Mouse (Mus musculus): ENCODE measurements around the gene Syne1. TPM values are rescaled to one million over a fixed set of nuclear protein-coding genes. Genes with fewer than 3 reads are reported as not detected.

The Syne1 gene
- polyA plus RNA-seq, 1 experiment, result 19.0 TPM

DNA sequence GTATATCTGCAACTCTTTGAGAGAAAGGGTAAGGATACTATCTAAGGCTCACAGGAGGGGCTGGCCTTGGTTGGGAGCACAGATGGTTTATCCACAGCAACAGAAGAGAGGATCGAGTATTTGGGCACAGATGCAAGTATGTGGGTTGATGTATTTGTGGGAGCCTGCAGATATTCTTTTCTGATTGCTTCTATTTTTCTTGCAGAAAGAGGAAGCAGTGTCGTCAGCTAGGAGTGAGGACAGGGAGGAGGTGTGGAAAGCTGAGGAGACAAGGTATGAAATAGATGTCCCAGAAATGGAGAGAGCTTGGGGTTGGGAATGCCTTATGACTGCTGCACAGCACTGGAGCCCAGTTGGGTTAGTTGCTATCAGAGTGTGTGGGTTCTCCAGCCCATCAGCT lies 172.3 kb downstream of the Syne1 start:
- Histone ChIP-seq H3K27me3 (ENCODE audit: control insufficient read depth, insufficient read depth, insufficient read length) (no peaks in the 10 kb centered on the region), H3ac (ENCODE audit: control insufficient read depth, insufficient read length) (no peak overlapping the region), H3K4me2 (ENCODE audit: low read depth) (no peak overlapping the region), H3K79me2 (ENCODE audit: control insufficient read depth, insufficient read depth) (no peaks in the 10 kb centered on the region), H3K36me3 (ENCODE audit: control insufficient read depth, insufficient read depth) (no peaks in the 10 kb centered on the region), H3K4me3 (no peak overlapping the region)
- TF ChIP-seq POLR2AphosphoS2 (IDR thresholded peaks at IDR 0.05; ENCODE audit: insufficient read length, low read depth) (no peak), MAX (IDR thresholded peaks at IDR 0.05; ENCODE audit: low read depth) (no peak), TCF12 (IDR thresholded peaks at IDR 0.05; ENCODE audit: insufficient read depth, poor library complexity, severe bottlenecking) (no peak), SRF (IDR thresholded peaks at IDR 0.05; ENCODE audit: control insufficient read depth, insufficient read length, low read depth) (no peak), POLR2A (IDR thresholded peaks at IDR 0.05; ENCODE audit: insufficient read length, low read depth) (no peak), TCF3 (IDR thresholded peaks at IDR 0.05; ENCODE audit: insufficient read length, low read depth) (no peak)

DNA sequence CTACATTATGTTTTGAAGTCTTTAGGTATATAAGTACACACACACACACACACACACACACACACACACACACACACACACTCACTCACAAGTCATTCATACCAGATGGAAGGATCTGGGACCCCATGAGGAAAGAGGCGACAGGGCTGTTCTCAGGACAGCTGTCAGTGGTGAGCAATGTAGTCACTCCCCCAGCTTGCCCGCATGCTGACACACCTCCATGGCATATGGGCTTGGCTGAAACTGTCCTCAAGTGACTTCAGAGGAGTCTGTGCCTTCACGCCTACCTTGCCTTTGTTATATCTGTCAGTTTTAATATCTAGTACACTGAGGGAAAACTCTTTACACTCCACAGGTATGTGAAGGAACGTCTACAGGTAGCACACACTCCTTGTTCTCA lies 181.7 kb downstream of the Syne1 start:
- TF ChIP-seq TCF12 (IDR thresholded peaks at IDR 0.05; ENCODE audit: insufficient read depth, poor library complexity, severe bottlenecking), result no peak
- peak in 1 of 3 experiments; percentile 49 for TF ChIP-seq MYOG (IDR thresholded peaks at IDR 0.05; ENCODE audit: control insufficient read depth in 1 of 3, insufficient read depth in 1 of 3, insufficient read length in 2 of 3, low read depth in 2 of 3)
- peak in 1 of 3 experiments; percentile 55 for TF ChIP-seq MYOD1 (IDR thresholded peaks at IDR 0.05; ENCODE audit: control insufficient read depth in 1 of 3, insufficient read length in 2 of 3, low read depth in 2 of 3)
- no peaks in the 10 kb centered on the region for H3K36me3 ChIP-seq (ENCODE audit: control insufficient read depth, insufficient read depth)
- H3K4me3 ChIP-seq, result no peak overlapping the region
- no peak overlapping the region for H3ac ChIP-seq (ENCODE audit: control insufficient read depth, insufficient read length)
- H3K79me2 ChIP-seq (ENCODE audit: control insufficient read depth, insufficient read depth), result no peaks in the 10 kb centered on the region
- H3K27me3 ChIP-seq (ENCODE audit: control insufficient read depth, insufficient read depth, insufficient read length), result no peaks in the 10 kb centered on the region
- H3K4me2 ChIP-seq (ENCODE audit: low read depth), result no peak overlapping the region

DNA sequence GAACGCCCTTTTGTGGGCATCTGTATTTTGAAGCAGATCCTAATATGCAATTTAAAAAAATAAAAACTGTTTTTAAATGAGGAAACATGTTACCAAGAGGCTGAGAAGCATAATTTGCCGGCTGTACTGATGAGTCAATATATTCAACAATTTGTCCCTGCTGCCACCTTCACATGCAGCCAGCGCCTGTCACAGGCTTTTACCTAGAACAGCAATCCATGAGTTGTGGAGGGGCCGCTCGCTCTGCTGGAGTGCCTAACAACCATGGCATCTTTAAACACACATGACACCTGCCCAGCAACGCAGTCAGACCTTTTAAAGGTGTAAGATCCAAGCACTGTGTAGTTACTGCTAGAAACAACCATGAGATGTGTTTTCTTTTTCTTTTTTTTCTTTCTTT lies 183.0 kb downstream of the Syne1 start:
- no peaks in the 10 kb centered on the region for H3K27me3 ChIP-seq (ENCODE audit: control insufficient read depth, insufficient read depth, insufficient read length)
- no peak overlapping the region for H3ac ChIP-seq (ENCODE audit: control insufficient read depth, insufficient read length)
- TF ChIP-seq MYOG (IDR thresholded peaks at IDR 0.05; ENCODE audit: control insufficient read depth in 1 of 3, insufficient read depth in 1 of 3, insufficient read length in 2 of 3, low read depth in 2 of 3) (no peak), MAX (IDR thresholded peaks at IDR 0.05; ENCODE audit: low read depth) (no peak), USF1 (IDR thresholded peaks at IDR 0.05; ENCODE audit: low read depth) (no peak), TCF12 (IDR thresholded peaks at IDR 0.05; ENCODE audit: insufficient read depth, poor library complexity, severe bottlenecking) (no peak), TCF3 (IDR thresholded peaks at IDR 0.05; ENCODE audit: insufficient read length, low read depth) (no peak), CEBPB (IDR thresholded peaks at IDR 0.05; ENCODE audit: insufficient read depth, poor library complexity, severe bottlenecking) (no peak), SRF (IDR thresholded peaks at IDR 0.05; ENCODE audit: control insufficient read depth, insufficient read length, low read depth) (no peak), E2F4 (IDR thresholded peaks at IDR 0.05; ENCODE audit: insufficient read depth) (no peak), MYOD1 (IDR thresholded peaks at IDR 0.05; ENCODE audit: control insufficient read depth in 1 of 3, insufficient read length in 2 of 3, low read depth in 2 of 3) (no peak), REST (IDR thresholded peaks at IDR 0.05; ENCODE audit: insufficient read depth, insufficient read length) (no peak), POLR2AphosphoS2 (IDR thresholded peaks at IDR 0.05; ENCODE audit: insufficient read length, low read depth) (no peak), POLR2A (IDR thresholded peaks at IDR 0.05; ENCODE audit: insufficient read length, low read depth) (no peak)
- no peak overlapping the region for H3K4me2 ChIP-seq (ENCODE audit: low read depth)
- no peaks in the 10 kb centered on the region for H3K36me3 ChIP-seq (ENCODE audit: control insufficient read depth, insufficient read depth)
- H3K4me3 ChIP-seq, result no peak overlapping the region
- no peaks in the 10 kb centered on the region for H3K79me2 ChIP-seq (ENCODE audit: control insufficient read depth, insufficient read depth)

DNA sequence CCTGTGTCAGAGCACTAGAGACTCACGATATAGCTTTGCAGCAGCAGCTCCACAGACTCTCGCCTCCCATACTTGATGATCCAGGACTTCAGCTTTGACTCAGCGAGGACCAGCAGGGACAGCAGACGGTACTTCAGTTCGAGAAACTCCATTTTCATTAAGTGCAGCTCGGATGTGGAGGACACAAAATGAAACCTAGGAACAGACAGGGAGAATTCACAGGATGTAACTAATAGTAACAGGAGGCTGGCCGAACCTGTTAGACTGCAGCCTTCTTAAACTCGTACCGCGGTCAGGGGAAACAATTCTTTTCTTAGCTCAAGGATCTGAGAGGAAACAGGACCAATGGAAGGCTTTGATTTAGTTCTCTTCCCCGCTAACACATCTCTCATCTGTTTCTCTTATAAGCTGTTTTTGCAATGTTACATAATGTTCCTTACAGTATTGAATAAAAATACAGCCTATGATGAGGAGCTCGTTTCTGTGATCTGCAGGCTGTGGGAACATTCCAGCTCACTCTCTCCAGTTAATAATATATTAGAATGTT lies 183.7 kb downstream of the Syne1 start:
- Histone ChIP-seq H3K4me3 (no peak overlapping the region), H3K27me3 (ENCODE audit: control insufficient read depth, insufficient read depth, insufficient read length) (no peaks in the 10 kb centered on the region), H3K79me2 (ENCODE audit: control insufficient read depth, insufficient read depth) (no peaks in the 10 kb centered on the region), H3K36me3 (ENCODE audit: control insufficient read depth, insufficient read depth) (no peaks in the 10 kb centered on the region), H3K4me2 (ENCODE audit: low read depth) (no peak overlapping the region), H3ac (ENCODE audit: control insufficient read depth, insufficient read length) (no peak overlapping the region)
- TF ChIP-seq POLR2AphosphoS2 (IDR thresholded peaks at IDR 0.05; ENCODE audit: insufficient read length, low read depth) (no peak), TCF12 (IDR thresholded peaks at IDR 0.05; ENCODE audit: insufficient read depth, poor library complexity, severe bottlenecking) (no peak), MAX (IDR thresholded peaks at IDR 0.05; ENCODE audit: low read depth) (no peak), SRF (IDR thresholded peaks at IDR 0.05; ENCODE audit: control insufficient read depth, insufficient read length, low read depth) (no peak), MYOG (IDR thresholded peaks at IDR 0.05; ENCODE audit: control insufficient read depth in 1 of 3, insufficient read depth in 1 of 3, insufficient read length in 2 of 3, low read depth in 2 of 3) (no peak), REST (IDR thresholded peaks at IDR 0.05; ENCODE audit: insufficient read depth, insufficient read length) (no peak), TCF3 (IDR thresholded peaks at IDR 0.05; ENCODE audit: insufficient read length, low read depth) (no peak), POLR2A (IDR thresholded peaks at IDR 0.05; ENCODE audit: insufficient read length, low read depth) (no peak), MYOD1 (IDR thresholded peaks at IDR 0.05; ENCODE audit: control insufficient read depth in 1 of 3, insufficient read length in 2 of 3, low read depth in 2 of 3) (no peak), E2F4 (IDR thresholded peaks at IDR 0.05; ENCODE audit: insufficient read depth) (no peak), USF1 (IDR thresholded peaks at IDR 0.05; ENCODE audit: low read depth) (no peak), CEBPB (IDR thresholded peaks at IDR 0.05; ENCODE audit: insufficient read depth, poor library complexity, severe bottlenecking) (no peak)

DNA sequence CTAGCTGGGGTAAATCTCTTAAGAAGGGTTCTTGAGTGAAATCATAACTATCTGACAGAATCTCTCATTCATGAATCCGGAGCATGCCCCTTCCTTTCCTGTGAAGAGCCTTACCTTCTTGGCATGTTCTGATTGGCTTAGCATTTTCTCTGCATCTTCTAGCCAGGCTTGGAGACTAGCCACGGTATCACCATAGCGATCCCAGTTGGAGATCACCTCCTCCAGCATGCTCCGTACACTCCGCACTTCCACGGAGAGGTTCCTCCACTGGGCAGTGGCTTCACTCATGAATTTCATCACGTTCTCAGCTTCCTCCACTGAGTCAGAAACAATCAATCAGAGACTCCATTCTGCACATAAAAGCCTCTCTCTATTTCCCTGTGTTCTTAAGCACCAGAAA lies 190.7 kb downstream of the Syne1 start:
- H3K79me2 ChIP-seq (ENCODE audit: control insufficient read depth, insufficient read depth), result no peaks in the 10 kb centered on the region
- H3K27me3 ChIP-seq (ENCODE audit: control insufficient read depth, insufficient read depth, insufficient read length), result no peaks in the 10 kb centered on the region
- no peaks in the 10 kb centered on the region for H3K36me3 ChIP-seq (ENCODE audit: control insufficient read depth, insufficient read depth)

More for the DNA sequence above, 190.7 kb downstream of the Syne1 start:
- no peak overlapping the region for H3K4me2 ChIP-seq (ENCODE audit: low read depth)
- H3K4me3 ChIP-seq, result no peak overlapping the region
- H3ac ChIP-seq (ENCODE audit: control insufficient read depth, insufficient read length), result no peak overlapping the region
- TF ChIP-seq USF1 (IDR thresholded peaks at IDR 0.05; ENCODE audit: low read depth), result no peak
- no peak for TF ChIP-seq MYOG (IDR thresholded peaks at IDR 0.05; ENCODE audit: control insufficient read depth in 1 of 3, insufficient read depth in 1 of 3, insufficient read length in 2 of 3, low read depth in 2 of 3)
- TF ChIP-seq REST (IDR thresholded peaks at IDR 0.05; ENCODE audit: insufficient read depth, insufficient read length), result no peak
- no peak for TF ChIP-seq POLR2AphosphoS2 (IDR thresholded peaks at IDR 0.05; ENCODE audit: insufficient read length, low read depth)
- no peak for TF ChIP-seq SRF (IDR thresholded peaks at IDR 0.05; ENCODE audit: control insufficient read depth, insufficient read length, low read depth)
- TF ChIP-seq POLR2A (IDR thresholded peaks at IDR 0.05; ENCODE audit: insufficient read length, low read depth), result no peak
- TF ChIP-seq TCF12 (IDR thresholded peaks at IDR 0.05; ENCODE audit: insufficient read depth, poor library complexity, severe bottlenecking), result no peak
- TF ChIP-seq MYOD1 (IDR thresholded peaks at IDR 0.05; ENCODE audit: control insufficient read depth in 1 of 3, insufficient read length in 2 of 3, low read depth in 2 of 3), result no peak
- TF ChIP-seq TCF3 (IDR thresholded peaks at IDR 0.05; ENCODE audit: insufficient read length, low read depth), result no peak
- no peak for TF ChIP-seq E2F4 (IDR thresholded peaks at IDR 0.05; ENCODE audit: insufficient read depth)
- no peak for TF ChIP-seq CEBPB (IDR thresholded peaks at IDR 0.05; ENCODE audit: insufficient read depth, poor library complexity, severe bottlenecking)
- no peak for TF ChIP-seq MAX (IDR thresholded peaks at IDR 0.05; ENCODE audit: low read depth)

All from myocyte (in vitro differentiated cells).